Mouse (Mus musculus) B cell, adult 2 months (primary cell): ENCODE data around the gene Ccng2.

Experiments
- DNase-seq, 2 experiments: peaks; one replicate each; pipeline ENCODE4 v3.0.0; 2022

The Ccng2 gene

GRCm38 (mm10) chr5:93266883-93267704, at the start of gene Ccng2:
Ccng2 (plus strand) TSS chr5:93267257.
- DNase-seq, result peak; percentile 95 to 96

GRCm38 (mm10) chr5:93218375-93218774, 48.7 kb upstream of the Ccng2 start:
- DNase-seq, result no peak

- DNase-seq, result no peak
Measured at GRCm38 (mm10) chr5:93221661-93222060, 45.4 kb upstream of the Ccng2 start.

GRCm38 (mm10) chr5:93224549-93224948, 42.5 kb upstream of the Ccng2 start:
- DNase-seq, result no peak

- no peak for DNase-seq
Measured at GRCm38 (mm10) chr5:93227157-93227556, 39.9 kb upstream of the Ccng2 start.

- no peak for DNase-seq
Measured at GRCm38 (mm10) chr5:93229527-93229926, 37.5 kb upstream of the Ccng2 start.

- DNase-seq, result no peak
Measured at GRCm38 (mm10) chr5:93231721-93232120, 35.3 kb upstream of the Ccng2 start.

GRCm38 (mm10) chr5:93232838-93233237, 34.2 kb upstream of the Ccng2 start:
- no peak for DNase-seq

GRCm38 (mm10) chr5:93234130-93234529, 32.9 kb upstream of the Ccng2 start:
- DNase-seq, result peak in 1 of 2 experiments; percentile 15

GRCm38 (mm10) chr5:93234605-93235004, 32.5 kb upstream of the Ccng2 start:
- DNase-seq, result no peak

- DNase-seq, result no peak
Measured at GRCm38 (mm10) chr5:93235888-93236287, 31.2 kb upstream of the Ccng2 start.

- DNase-seq, result no peak
Measured at GRCm38 (mm10) chr5:93236541-93236940, 30.5 kb upstream of the Ccng2 start.

GRCm38 (mm10) chr5:93239590-93240544, 27.2 kb upstream of the Ccng2 start:
- peak; percentile 21 to 26 for DNase-seq

GRCm38 (mm10) chr5:93245280-93245679, 21.8 kb upstream of the Ccng2 start:
- DNase-seq, result no peak

GRCm38 (mm10) chr5:93249940-93250578, 17.0 kb upstream of the Ccng2 start:
- no peak for DNase-seq

- no peak for DNase-seq
Measured at GRCm38 (mm10) chr5:93251001-93251760, 15.9 kb upstream of the Ccng2 start.

- no peak for DNase-seq
Measured at GRCm38 (mm10) chr5:93255759-93256265, 11.2 kb upstream of the Ccng2 start.

GRCm38 (mm10) chr5:93256820-93257405, 10.1 kb upstream of the Ccng2 start:
- no peak for DNase-seq

GRCm38 (mm10) chr5:93259349-93259748, 7.7 kb upstream of the Ccng2 start:
- no peak for DNase-seq

GRCm38 (mm10) chr5:93260983-93261382, 6.1 kb upstream of the Ccng2 start:
- DNase-seq, result no peak

- no peak for DNase-seq
Measured at GRCm38 (mm10) chr5:93262751-93263150, 4.3 kb upstream of the Ccng2 start.
